Mouse (Mus musculus): ENCODE results near the gene Trip6. TPM values are rescaled to one million over a fixed set of nuclear protein-coding genes. Genes with fewer than 3 reads are reported as not detected.
"Not testable (repeated sequence)": the region's sequence is repeated elsewhere in the genome, so short reads cannot be mapped to it uniquely, and the experiment has no call there.

The Trip6 gene
- polyA plus RNA-seq, 2 experiments from 2014 or later: 1.3 to 1.5 TPM

DNA sequence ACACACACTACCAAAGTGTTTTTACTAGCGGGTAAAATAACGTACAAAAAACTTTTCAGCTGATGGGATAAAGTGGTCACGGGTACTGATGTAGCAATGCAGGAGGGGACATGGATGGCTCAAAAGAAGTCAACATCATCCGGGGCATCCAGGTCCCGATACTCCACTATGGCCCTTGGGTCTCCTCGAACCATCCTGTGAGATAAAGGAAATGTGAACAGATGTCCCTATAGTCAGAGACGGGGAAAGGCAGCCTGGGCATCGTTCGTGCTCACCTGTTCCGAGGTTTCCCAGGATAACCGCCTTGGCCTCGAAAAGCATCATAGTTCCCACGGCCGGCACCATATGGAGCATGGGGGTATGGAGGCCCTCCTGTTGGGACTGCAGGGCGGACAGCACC is 18.5 kb downstream of the Trip6 start:
- no peak for ATAC-seq

DNA sequence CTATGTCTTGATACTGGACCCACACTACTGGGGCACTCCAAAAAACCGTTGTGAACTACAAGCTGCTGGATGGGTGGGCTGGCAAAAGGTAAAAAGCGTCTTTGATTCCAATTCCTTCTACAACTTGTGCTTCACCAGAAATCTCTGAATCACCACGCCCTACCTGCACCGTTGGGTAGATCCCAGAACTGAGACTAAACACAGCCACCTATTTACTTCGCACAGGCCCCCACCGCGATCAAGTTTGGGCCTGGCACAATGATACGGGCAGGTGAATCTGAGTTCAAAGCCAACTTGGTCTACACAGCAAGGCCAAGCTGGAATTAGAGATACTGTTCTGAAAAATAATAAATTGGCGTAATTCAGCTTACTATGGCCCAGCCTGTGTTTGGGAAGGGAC is 18.9 kb downstream of the Trip6 start:
- ATAC-seq: no peak

DNA sequence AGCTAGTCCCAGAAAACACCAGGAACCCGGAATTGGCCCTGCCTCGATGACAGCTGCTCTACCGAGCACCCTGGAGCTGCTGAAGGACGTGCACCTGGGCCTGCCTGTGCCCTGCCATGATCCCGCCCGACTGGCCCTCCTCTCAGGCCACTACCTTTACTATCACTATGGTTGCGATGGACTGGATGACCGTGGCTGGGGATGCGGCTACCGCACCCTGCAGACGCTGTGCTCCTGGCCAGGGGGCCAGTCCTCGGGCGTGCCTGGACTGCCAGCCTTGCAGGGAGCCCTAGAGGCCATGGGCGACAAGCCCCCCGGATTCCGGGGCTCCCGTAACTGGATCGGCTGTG is 19.5 kb downstream of the Trip6 start:
- ATAC-seq: peak; percentile 6

DNA sequence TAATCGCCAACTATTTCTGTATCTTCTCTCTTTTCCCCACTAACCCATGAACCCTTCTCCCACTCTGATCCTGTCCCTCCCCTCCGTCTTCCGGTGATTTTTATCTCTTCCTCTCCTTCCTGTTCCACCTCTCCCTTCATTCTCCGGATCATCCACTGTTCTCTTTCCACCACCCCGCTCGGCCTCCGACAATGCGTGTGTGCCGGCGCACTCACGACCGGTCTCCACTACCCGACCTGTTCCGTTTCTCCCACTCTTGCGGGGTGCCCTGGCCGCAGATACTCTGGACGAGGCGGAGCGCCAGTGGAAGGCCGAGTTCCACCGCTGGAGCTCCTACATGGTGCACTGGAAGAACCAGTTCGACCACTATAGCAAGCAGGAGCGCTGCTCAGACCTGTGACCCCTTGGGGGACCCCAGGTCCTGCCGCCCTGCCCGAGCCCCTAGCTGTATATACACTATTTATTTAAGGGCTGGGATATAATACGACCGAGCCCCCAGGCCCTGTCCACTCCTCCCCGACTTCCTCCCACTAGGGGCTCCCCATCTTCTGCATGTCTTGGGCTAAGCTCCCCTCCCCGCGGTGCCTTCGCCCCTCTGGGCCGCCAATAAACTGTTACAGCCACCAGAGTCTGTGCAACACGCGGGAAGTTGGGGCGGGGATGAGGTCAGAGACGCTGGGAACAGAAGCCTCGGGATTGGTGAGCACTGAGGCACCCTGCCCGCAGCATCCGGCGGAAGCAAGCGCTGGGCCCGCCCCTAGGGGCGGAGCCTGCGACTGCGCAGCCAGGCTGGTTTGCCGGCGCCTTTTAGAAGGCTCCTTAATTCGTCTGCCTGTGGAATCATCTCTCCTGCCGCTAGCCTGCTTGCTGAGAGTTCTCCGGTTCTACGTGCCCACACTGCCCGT is 20.1 kb downstream of the Trip6 start, which contains the start of gene Ufsp1:
Gene Ufsp1, plus strand, starts transcription at position 791 of the 905 bp plus-strand sequence.
- ATAC-seq: peak; percentile 96

DNA sequence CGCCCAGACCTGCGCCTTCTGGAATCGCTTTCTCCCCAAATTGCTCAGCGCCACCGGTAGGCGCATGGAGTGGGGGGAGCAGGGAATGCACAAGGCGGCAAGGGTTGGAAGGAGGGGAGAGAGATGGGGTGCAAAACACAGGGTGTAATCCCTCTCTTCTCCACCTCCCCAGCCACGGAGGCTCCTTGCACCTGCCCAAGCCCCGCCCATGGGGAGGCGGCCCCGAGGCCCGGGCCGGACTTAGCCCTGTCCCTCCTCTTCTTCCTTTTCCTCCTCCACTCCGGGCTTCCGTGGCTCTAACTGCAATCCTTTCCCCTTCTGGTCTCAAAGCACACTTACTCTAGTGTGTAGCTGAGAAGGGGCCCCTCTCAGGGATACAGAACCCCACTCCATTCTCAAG is 20.9 kb downstream of the Trip6 start:
- peak; percentile 37 for ATAC-seq

DNA sequence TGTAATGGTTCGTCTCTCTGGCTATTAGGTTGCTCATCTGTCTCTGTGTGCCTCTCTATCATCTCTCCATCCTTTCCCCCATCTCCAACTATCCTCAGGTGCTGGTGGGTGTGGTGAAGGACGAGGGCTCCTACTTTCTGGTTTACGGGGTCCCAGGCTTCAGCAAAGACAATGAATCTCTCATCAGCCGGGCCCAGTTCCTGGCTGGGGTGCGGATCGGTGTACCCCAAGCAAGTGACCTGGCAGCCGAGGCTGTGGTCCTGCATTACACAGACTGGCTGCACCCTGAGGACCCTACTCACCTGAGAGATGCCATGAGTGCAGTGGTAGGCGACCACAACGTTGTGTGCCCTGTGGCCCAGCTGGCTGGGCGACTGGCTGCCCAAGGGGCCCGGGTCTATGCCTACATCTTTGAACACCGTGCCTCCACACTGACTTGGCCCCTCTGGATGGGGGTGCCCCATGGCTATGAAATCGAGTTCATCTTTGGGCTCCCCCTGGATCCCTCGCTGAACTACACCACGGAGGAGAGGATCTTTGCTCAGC is 22.8 kb downstream of the Trip6 start:
- no peak for ATAC-seq

DNA sequence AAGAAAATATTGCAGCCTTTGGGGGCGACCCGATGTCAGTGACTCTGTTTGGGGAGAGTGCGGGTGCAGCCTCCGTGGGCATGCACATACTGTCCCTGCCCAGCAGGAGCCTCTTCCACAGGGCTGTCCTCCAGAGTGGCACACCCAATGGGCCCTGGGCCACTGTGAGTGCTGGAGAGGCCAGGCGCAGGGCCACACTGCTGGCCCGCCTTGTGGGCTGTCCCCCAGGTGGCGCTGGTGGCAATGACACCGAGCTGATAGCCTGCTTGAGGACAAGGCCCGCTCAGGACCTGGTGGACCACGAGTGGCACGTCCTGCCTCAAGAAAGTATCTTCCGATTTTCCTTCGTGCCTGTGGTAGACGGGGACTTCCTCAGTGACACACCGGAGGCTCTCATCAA is 23.5 kb downstream of the Trip6 start:
- no peak for ATAC-seq

DNA sequence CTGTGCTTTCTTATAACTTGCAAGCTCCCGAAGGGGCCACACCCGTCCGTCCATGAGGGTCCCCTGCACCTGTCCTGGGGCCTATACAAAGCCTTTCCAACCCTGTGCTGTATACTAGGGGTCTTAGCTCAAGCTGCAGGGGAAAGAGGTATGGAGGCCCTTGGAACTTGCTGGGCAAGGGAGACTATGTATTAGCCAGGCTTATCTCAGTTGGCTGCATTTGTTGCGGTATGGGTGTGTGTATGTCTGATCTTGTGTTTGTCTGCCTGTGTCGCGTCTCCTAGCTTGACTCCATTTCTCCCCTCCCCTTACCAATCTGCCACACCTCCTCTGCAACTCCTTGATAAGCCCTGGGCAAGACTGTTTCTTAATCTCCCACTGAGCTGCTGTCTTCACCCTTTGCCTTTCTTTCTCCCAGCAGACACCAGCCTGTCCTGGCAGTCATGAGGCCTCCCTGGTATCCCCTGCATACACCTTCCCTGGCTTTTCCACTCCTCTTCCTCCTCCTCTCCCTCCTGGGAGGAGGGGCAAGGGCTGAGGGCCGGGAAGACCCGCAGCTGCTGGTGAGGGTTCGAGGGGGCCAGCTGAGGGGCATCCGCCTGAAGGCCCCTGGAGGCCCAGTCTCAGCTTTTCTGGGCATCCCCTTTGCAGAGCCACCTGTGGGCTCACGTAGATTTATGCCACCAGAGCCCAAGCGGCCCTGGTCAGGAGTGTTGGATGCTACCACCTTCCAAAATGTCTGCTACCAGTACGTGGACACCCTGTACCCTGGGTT is 24.4 kb downstream of the Trip6 start:
- ATAC-seq: no peak

DNA sequence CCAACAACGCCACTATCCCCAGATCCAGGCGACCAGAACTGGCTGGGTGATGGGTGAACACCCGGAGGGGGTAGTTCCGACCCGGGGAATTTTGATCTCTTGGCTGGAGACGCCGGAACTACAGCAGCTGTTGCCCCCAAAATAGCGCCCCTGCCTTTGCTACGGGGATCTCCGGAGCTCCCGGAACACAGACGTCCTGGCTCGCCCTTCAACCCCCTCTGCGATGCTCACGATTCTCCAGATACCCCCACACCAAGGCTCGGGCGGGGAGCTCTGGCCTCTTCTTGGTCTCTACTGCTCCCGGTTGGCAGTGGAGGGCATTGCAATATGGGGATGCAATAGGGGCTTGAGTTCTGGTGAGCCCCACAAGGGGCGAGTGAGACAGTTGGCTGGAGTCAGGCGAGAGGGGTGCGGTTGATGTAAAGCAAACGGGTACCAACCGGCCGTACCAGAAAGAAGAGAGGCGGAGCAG is 25.2 kb downstream of the Trip6 start:
- ATAC-seq: no peak

DNA sequence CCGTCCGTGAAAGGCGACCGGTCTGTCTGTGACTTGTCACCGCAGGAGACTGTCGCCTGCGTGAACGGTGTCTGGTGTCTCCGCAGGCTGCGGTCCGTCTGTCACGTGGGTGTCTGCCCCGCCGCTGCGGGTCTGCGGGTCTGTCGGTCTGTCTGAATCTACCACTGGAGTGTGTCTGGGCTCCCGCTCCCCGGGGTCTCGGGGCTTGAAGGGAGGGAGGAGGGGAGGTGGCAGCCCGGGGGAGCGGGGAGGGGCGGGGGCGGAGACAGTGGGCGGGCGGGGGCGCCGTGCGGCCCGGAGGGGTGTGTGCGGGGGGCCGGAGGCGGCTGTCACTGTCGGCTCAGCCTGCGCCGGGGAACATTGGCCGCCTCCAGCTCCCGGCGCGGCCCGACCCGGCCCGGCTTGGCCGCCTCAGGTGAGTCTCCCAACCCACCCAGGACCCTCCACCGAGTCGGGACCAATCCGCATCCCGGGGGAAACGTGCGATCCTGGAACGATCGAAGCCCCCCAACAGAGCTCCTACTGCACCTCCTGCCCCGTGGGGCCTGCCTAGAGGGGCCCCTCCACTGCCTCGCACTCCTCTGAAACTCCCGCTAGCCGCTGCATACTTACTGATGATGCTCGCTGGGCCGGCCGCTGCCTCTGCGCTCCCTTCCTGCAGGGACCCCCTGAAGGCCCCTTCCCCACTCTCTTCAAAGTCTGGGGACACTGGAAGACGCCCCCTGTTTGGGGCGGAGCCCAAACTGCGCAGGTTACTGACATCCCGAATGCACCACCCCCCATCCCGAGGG is 26.1 kb downstream of the Trip6 start:
- no peak for ATAC-seq

DNA sequence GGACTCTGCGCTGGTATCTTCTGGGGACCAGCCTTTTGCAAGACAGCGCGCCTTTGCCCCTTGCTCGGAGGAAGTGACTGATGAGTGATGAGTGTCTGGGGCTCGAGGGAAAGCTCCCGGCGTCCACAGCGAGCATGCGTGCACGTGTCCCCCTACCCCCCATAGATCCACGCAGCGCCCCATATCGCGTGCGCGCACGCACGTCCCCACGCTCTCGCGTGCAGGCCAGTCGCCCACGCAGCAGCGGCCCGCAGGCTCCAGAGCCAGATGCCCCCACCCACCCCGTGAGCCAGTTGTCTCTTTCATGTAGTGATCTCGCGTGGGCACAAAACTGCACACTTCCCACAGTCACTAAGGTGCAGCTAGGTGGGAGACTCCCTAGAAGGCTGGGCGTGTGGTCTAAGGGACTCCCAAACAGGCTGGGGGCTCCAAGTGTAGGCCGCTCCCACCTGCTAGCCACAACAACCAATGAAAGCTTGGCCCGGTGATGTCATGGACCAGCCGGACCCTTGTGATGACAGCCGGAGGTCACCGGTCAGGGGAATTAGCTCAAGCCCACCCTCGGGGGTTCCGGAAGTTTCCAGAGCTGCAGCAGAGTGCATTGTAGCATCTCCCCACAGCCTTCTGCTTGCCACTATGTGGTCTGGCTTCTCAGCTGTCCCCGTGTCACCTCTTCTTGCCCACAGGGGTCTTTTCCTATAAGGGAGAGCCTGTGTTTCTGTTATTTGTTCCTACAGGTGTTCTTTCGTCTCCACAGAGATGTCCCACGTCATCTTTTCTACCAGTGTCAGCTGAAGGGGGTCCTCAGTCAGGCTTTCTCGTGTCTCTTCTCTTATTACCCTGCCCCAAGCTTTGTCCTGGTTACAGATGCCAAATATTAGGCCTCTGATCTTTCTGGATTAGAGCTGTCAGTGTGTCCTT is 26.9 kb downstream of the Trip6 start, which contains the start of gene Ache:
Gene Ache, plus strand, starts transcription at position 488 of the 921 bp plus-strand sequence.
- peak; percentile 16 for ATAC-seq

DNA sequence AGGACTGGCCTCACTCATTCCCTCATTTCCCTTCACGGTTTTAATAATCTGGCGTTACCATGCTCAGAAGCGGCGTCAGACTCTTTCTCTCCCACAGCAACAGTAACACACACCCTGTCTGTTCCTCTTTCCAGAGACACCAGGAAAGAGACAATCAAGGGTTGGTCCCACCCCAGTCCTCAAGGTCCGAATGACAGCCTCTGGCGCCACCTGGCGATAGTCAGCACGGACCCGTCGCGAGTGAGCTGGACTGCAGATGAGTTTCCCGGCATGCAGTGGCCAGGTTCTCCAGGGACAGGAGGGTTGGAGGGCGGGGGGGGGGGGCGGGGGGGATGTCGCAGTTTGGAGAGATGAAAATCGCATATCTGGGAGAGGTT is 27.6 kb downstream of the Trip6 start:
- no peak for ATAC-seq

DNA sequence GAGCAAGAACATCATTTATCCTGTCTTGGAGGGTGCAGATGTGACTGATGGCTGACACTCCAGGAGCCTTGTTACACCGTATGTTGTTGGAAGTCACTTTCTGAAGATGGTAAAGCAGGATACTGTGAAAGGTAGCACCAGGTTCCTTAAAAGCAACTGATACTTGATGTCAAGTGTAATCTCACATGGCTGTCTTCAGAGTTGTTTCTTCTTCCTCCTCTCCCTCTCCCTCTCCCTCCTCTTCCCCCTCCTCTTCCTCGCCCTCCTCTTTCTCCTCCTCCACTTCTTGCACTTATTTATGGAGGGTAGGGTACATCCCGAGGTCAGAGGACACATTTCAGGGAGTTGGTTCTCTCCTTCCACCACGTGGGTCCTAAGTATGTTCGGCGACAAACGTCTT is 28.2 kb downstream of the Trip6 start:
- ATAC-seq: no peak

DNA sequence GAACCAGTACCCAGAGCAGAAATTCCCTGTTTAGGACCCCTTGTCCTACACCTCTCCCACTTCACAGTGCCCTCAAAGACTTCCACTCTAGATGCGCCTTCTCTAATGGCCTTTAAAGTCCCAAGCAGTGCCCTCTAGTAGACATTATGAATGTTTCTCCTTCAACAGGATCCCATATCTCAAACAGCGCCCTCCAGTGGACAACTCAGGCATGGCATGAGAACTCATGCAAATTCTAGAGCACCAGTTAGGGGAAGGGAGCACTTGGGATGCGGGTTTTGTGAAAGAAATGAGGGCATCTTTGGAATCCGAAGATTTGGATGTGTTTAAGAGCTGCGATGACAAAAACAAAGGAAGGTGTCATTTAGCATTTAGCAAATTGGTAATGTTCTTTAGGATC is 29.2 kb downstream of the Trip6 start:
- no peak for ATAC-seq

DNA sequence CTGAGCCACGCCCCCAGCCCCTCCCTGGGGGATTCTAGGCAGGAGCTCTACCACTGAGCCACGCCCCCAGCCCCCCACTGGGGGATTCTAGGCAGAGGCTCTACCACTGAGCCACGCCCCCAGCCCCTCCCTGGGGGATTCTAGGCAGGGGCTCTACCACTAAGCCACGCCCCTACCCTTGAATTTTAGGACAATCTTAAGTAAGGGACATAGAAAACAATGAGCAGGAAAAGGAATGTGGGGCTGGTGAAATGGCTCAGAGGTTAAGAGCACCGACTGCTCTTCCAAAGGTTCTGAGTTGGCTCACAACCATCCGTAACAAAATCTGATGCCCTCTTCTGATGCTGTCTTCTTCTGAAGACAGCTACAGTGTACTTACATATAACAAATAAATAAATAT is 29.8 kb downstream of the Trip6 start:
- not testable (repeated sequence) for ATAC-seq

DNA sequence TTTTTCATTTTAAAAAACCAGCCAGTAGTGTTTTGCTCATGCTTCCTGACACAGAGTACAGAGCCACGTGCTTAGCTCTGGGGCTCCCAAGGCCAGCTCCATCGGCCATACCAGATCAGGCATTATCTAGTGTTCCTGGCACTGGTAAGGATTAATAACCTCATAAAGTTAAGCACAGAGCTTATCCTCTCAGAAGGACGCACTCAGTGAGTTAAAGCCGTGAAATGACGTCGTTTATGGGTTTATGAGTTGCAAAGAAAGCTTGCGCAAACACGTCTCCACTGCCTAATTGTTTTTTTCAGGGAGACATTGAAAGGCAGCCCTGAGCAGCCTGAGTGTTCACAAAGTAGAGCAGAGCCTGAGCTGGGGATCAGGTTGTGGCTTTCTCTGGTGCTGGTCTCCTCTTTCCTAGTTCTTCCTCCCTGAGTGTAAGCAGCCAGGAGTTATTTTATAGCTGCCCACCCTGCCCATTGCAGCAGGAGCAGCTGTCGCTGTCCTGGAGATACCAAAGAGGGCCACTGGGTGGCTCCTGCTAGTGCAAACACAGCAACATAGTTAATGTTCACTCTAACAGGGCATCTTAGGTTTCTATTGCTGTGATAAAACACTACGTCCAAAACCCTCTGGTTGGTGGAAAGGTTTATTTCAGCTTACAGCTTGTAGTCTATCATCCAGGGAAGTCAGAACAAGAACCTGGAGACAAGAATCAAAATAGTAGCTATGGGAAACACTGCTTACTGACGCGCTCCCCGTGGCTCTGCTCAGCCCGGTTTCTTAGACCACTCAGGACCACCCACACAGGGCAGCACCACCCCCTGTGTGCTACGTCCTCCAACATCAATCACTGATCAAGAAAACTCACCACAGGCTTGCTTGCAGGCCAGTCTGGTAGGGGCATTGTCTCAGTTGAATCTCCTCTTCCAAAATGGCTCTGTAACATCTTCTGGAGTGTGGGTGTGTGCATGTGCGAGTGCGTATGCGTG is 36.6 kb downstream of the Trip6 start:
- no peak for ATAC-seq

DNA sequence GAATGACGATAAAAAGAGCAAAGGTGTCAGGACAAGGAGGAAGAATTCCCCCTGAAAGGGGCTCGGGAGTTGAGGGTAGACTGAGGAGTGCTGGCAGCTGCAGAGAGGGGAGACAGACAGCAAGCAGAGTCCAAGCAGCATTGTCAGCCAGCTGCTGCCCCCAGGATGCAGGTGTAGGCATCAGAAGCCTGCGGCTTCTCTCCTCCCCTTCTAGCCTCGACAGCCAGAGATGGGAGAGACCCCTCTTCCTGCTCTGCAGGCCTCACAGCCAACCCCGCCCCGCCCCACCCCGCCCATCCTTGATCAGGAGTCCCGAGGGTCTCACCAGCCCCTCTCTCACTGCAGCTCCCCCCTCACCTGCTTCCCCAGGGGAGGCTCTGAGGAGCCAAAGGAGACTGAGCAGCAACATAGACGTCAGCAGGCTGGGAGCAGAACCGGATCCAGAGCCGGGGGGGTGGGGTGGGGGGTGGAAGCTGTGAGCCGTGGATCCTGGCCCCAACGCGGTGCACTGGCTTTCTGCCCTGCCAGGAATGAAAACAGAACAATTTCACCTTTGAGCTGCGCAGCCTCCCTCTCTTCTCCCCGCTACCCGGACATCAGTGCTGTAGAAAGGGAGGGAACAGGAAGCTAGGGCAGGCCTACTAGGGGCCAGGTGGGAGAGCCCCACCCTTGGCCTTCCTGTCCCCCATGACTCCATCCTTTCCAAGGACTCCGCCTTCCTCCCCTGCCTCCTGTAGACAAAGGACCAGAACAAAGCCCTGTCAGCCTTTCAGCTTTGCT is 45.9 kb downstream of the Trip6 start:
- peak; percentile 80 for ATAC-seq

DNA sequence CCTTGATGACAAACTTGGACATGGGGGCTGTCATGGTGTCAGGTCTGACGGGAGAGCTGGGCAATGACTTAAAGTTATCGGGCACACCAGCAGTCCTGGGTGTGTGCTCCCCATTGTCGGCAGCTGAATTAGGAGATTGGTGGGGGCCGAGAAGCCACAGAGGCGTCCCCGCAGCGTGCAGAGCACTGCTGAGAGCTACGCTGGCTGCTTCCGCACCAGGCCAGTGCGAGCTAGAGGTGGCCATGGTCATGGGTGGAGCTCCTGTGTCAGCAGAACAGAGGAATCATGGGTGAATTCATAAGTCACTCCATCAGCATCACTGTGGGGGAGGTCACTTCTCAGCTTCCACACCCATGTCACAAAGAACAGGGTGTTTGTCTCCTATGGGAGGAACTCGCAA is 49.4 kb downstream of the Trip6 start:
- ATAC-seq: no peak
